In genomic region chr9:60089441-60089840, GRCm38 (mm10) we compare ENCODE assay signal across 26 mouse cellular contexts.
DNase-seq lines count a peak whose midpoint lies in the region; ATAC-seq and TF ChIP-seq lines count a peak whose summit lies in the region.
"Had no signal": no experiment of that assay in that cellular context is flagged by ENCODE, and none has a peak within 500 bp of the region (broad histone marks: within the 10 kb centered on the region; RNA-seq: fewer than 3 reads in every experiment).

No protein-coding gene starts in this region.

- H3K27ac ChIP-seq in kidney, embryonic 15.5 days, result 0 out of 2 replicates have a peak overlapping the region, but pooled peaks have one; percentile 20
- no peak overlapping the region for H3K27ac ChIP-seq in layer of hippocampus, adult 2 months
- H3K27ac ChIP-seq: embryonic facial prominence, embryonic 10.5 days; embryonic facial prominence, embryonic 13.5 days; forebrain, embryonic 12.5 days; forebrain, embryonic 15.5 days; hindbrain, embryonic 12.5 days; hindbrain, embryonic 15.5 days had no signal

- no peak overlapping the region for H3K9ac ChIP-seq in kidney, embryonic 15.5 days
- H3K9ac ChIP-seq: embryonic facial prominence, embryonic 13.5 days; forebrain, embryonic 12.5 days; forebrain, embryonic 15.5 days; hindbrain, embryonic 12.5 days; hindbrain, embryonic 15.5 days had no signal

- 75% methylated on average over 4 of the region's 4 CpGs for WGBS in kidney, embryonic 15.5 days

- no peaks in the 10 kb centered on the region for H3K36me3 ChIP-seq in kidney, embryonic 15.5 days
- H3K36me3 ChIP-seq: embryonic facial prominence, embryonic 10.5 days; embryonic facial prominence, embryonic 13.5 days; forebrain, embryonic 12.5 days; forebrain, embryonic 15.5 days; G1E; heart, embryonic 10.5 days; hindbrain, embryonic 12.5 days; hindbrain, embryonic 15.5 days had no signal

- in situ Hi-C loops in Patski (cut with MboI; ENCODE audit: low pct_unique_long_range_greater_than_20kb), result no loop called here

- H3K4me1 ChIP-seq in kidney, embryonic 15.5 days, result peaks cover 10% of the 10 kb centered on the region
- H3K4me1 ChIP-seq: hindbrain, embryonic 12.5 days; hindbrain, embryonic 15.5 days had no signal

- H3K4me3 ChIP-seq in kidney, embryonic 15.5 days (replicated peaks), result no peak overlapping the region
- no peak overlapping the region for H3K4me3 ChIP-seq in layer of hippocampus, adult 2 months
- H3K4me3 ChIP-seq: embryonic facial prominence, embryonic 10.5 days; embryonic facial prominence, embryonic 13.5 days; erythroblast, embryonic 14.5 days; forebrain, embryonic 12.5 days; forebrain, embryonic 15.5 days; heart, embryonic 10.5 days; hindbrain, embryonic 12.5 days; hindbrain, embryonic 15.5 days had no signal

- H3K4me2 ChIP-seq in kidney, embryonic 15.5 days, result no peak overlapping the region
- H3K4me2 ChIP-seq: embryonic facial prominence, embryonic 13.5 days; forebrain, embryonic 12.5 days; forebrain, embryonic 15.5 days; hindbrain, embryonic 12.5 days; hindbrain, embryonic 15.5 days had no signal

- POLR2A ChIA-PET in Patski (lab: Charles Lee), result interaction anchor here (0.6 kb wide), 1 partner anchor 872 kb away, joined by 4 read pairs; no protein-coding TSS in a partner anchor

- DNase-seq in kidney, postnatal 14 days, result no peak
- peak; percentile 67 for DNase-seq in Muller cell, postnatal 12 days (ENCODE audit: inconsistent ontology term)
- peak; percentile 73 for DNase-seq in Patski (ENCODE audit: low read depth, low spot score)
- DNase-seq in ovary, postnatal 36 days (ENCODE audit: low spot score), result no peak
- DNase-seq in layer of hippocampus, adult 2 months (ENCODE audit: low spot score in 2 of 2), result no peak
- DNase-seq: adrenal gland, postnatal 10 days; adrenal gland, postnatal 36 days; B cell, adult 2 months; cerebellum, adult 11 months; cerebellum, adult 2 months; cerebellum, postnatal 10 days; cerebellum, postnatal 36 days; embryo, embryonic 11 days; gastrocnemius, postnatal 25 days; heart, adult 18-20 months had no signal

- CTCF ChIA-PET in Patski (lab: Charles Lee), result interaction anchor here (1.2 to 1.5 kb wide), 2 partner anchors 29 to 53 kb away, joined by 3 read pairs; no protein-coding TSS in a partner anchor

- H3K27me3 ChIP-seq in kidney, embryonic 15.5 days, result no peaks in the 10 kb centered on the region
- no peaks in the 10 kb centered on the region for H3K27me3 ChIP-seq in Patski
- H3K27me3 ChIP-seq: CH12.LX; forebrain, embryonic 12.5 days; forebrain, embryonic 15.5 days; hindbrain, embryonic 12.5 days; hindbrain, embryonic 15.5 days had no signal

- no peak for ATAC-seq in kidney, embryonic 15.5 days (replicated peaks; ENCODE audit: low FRiP score)
- no peak for ATAC-seq in Patski
- ATAC-seq: forebrain, embryonic 15.5 days had no signal

- no peaks in the 10 kb centered on the region for H3K9me3 ChIP-seq in kidney, embryonic 15.5 days (replicated peaks)
- H3K9me3 ChIP-seq: embryonic facial prominence, embryonic 10.5 days; embryonic facial prominence, embryonic 13.5 days; forebrain, embryonic 12.5 days; forebrain, embryonic 15.5 days; G1E; heart, embryonic 10.5 days; hindbrain, embryonic 12.5 days; hindbrain, embryonic 15.5 days had no signal

- TF ChIP-seq CTCF in Patski (IDR thresholded peaks at IDR 0.05), result no peak
- TF ChIP-seq CTCF in layer of hippocampus, adult 2 months (conservative IDR thresholded peaks at IDR 0.05), result no peak

Comparison
In these comparisons a context has a peak if more than half of its experiments do, and no peak if none do; other contexts are left out.
1. DNase-seq: peak in Muller cell, postnatal 12 days (single experiment) and Patski (single experiment); none in kidney, postnatal 14 days (single experiment), ovary, postnatal 36 days (single experiment) and layer of hippocampus, adult 2 months (0 of 2).